Mouse (Mus musculus) CD4-positive helper T cell, adult 2 months (primary cell): Measurements from ENCODE around the gene Tube1.
"Not testable (repeated sequence)": the region's sequence is repeated elsewhere in the genome, so short reads cannot be mapped to it uniquely, and the experiment has no call there.

ENCODE experiments used
- DNase-seq: peaks from one replicate; pipeline ENCODE4 v3.0.0-alpha.2; 2012; ENCODE audit warnings: low read depth, missing footprints, low spot score

Tube1 gene

GRCm38 (mm10) chr10:39169642-39170041 lies 35.9 kb downstream of the Tube1 start:
- no peak for DNase-seq

DNA sequence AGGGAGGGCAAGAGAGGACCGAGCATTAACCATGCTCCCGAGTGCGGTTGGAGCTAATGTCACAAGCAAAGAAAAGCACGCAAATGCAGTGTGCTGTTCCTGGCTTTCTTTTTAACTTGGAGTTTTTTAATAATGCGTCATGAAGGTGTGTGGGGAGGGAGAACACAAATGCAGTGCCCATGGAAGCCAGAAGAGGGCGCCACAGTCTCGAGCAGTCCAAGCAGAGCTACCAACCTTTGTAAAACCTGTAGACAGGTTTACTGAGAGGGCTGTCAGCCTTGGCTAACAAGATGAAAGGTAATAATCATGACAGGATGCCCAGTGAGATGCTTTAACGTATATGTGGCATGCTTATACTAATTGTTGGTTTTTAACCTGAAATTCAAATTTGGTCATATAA lies 36.4 kb downstream of the Tube1 start:
- peak; percentile 84 for DNase-seq

DNA sequence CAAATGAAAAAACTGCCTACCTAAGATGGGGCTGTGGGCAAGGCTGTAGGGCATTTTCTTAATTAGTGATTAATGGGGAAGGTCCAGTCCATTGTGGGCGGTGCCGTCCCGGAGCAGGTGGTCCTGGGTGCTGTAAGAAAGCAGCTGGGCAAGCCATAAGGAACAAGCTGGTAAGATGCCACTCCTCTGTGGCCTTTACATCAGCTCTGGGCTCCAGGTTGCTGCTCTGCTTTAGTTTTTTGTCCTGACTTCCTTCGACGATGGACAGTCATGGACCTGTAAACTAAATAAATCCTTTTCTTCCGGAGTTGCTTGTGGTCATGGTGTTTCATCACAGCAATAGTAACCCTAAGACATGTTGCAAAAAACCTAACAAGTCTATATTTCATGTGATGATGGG lies 36.9 kb downstream of the Tube1 start:
- no peak for DNase-seq

DNA sequence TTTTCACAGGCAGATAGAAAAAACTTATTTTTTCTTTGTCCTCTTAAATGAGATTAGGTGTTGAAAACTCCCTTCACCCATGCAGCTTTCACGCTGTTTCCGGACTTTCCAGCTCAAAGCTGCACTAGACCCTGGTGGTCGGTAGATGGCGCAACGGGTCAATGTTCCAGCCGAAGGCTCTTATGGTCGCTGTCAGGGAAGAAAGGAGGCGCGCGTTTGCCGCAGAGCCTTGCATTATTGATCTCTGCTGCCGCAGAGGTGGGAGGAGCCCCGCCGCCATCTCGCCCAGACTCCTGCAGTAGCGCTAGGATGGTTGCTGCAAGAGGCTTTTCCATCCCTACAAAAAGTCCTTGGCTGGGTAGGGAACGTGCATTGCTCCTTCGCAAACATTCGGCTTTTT lies 37.4 kb downstream of the Tube1 start:
- DNase-seq = peak; percentile 95

GRCm38 (mm10) chr10:39171603-39172539 lies 38.1 kb downstream of the Tube1 start:
- peak; percentile 95 for DNase-seq

DNA sequence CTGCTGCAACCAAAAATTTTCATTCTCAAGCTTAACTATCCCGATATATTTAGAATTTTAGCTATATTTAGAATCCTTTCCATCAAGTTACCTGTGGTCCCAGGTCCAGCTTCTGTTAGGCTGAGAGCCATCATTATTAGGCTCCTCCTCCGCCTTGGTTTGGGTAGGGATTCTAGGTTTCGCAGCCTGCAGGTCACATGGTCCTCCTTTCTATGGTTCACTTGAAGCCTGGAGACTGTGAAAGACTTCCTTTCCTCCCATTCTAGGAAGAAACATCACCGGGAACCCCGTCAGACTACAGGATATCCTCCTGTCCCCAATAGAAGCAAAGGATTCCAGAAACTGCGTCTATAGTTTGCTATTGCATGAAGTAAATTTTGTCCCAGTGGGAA lies 38.8 kb downstream of the Tube1 start:
- no peak for DNase-seq

DNA sequence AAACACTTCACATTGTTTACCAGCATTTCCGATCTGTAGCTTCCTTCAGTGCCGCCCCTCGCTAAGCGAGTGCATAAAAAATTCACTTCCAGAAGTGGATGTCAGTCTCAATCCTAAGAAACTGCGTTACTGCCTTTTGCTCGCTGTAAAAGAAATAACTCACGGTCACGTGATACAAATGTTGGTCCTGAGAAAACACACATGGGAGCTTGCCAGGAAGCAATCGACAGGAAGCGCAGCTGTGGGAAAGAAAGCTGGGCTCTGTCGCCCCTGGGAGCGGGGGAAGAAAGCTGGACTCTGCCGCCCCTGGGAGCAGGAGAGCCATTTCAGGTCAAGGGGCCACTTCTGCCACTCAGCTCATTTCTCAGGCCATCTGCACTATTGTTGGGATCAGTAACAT lies 39.3 kb downstream of the Tube1 start:
- no peak for DNase-seq

DNA sequence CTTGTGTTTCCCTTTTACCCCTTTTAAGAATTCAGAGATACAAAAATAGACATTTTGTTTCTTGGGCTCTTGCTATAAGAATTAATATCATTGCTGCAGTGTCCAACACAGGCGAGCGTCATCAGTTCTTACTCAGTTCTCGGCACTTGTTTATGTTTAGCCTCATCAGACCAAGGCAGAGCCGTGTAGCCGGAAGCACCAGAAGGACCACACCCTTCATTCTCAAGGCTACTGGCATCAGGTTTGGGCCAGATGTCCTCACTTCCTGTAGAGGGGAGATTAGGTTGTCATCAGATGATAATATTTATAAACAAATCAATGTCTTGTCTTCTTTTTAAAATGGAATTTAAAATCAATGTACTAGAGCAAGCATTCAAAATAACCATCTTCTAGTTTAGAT lies 43.2 kb downstream of the Tube1 start:
- DNase-seq = no peak

GRCm38 (mm10) chr10:39184864-39185544 lies 51.2 kb downstream of the Tube1 start:
- DNase-seq = no peak

- DNase-seq = no peak
Measured at GRCm38 (mm10) chr10:39185545-39185906, 51.8 kb downstream of the Tube1 start.

DNA sequence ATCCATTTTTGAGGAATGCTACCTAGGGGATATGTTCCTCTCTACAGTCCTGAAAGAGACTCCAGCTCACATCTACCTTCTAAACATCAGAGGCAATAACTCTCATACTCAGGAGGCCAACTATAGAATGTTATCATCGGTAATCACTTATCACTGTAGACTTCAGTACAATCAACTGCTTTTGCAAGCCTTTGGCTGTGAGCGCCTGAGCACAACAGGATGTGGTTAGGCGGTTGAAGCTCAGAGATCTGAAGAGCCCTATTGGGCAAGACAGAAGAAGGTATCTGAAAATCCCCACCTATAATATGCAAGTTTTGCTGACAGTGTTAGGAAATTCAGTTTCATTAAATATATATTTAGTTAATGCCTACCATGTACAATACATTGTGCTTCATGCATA lies 58.9 kb downstream of the Tube1 start:
- peak; percentile 91 for DNase-seq

GRCm38 (mm10) chr10:39198216-39198615 lies 64.4 kb downstream of the Tube1 start:
- not testable (repeated sequence) for DNase-seq
